Mouse (Mus musculus): ENCODE results near the gene Ugt1a9.

DNA sequence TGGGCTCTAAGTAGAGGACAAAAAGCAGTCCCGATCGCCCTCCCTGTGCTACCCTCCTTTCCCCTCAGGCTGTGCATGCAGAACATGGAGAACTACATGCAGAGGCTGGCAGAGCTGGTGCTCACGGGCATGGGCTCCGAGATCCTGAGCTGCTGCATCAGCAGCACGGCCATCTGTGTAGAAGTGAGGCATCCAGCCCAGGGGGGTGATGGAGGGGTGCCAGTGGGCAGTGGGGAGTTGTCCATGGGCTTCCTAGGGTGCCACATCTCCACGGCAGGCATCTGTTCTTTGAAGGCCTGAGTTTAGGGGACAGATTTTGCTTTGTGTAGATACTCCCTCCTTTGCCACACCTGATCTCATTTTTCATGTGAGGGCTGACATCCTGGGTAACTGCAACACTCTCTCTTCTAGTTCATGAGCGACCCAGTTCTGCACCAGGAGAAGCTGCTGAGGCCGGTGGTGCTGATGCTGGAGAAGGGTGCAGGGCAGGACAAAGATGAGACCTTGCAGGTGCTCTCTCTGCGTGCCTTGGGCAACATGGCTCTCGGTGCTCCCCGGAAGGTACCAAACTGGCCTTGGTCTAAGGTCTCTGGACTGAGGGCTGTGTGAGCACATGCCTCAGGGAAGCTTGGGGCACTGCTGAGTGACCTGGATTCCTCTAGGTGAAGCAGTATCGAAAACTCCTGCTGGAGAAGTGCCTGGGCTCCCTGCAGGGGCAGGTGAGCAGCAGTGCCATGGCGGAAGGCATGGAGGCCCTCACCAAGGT, 185.6 kb downstream of the Ugt1a9 start:
- TF ChIP-seq EP300 (optimal IDR thresholded peaks at IDR 0.05) (no peak), CTCF (IDR thresholded peaks at IDR 0.05; ENCODE audit: low read depth) (no peak)

Measured in stomach, postnatal 0 days (tissue).